Mouse (Mus musculus) erythroid progenitor cell, adult 5-6 weeks (primary cell): Measurements from ENCODE around the gene Itpr1. TPM values are rescaled to one million over a fixed set of nuclear protein-coding genes. Genes with fewer than 3 reads are reported as not detected.

Experiments used
- ATAC-seq: replicated peaks from 2 replicates; pipeline ENCODE4 v1.8.0; 2016; ENCODE audit warnings: moderate number of reproducible peaks, mild to moderate bottlenecking, moderate TSS enrichment, inconsistent platforms; ENCODE audit not compliant: poor library complexity, low FRiP score, severe bottlenecking
- total RNA-seq, 2 experiments: library from RNA; stranded (forward) in 1 of 2; stranded (reverse) in 1 of 2; fragments of 150-400 nt in 1 of 2; fragments of 186-747, 209-891 nt in 1 of 2; gene quantifications; 2 replicates each; pipeline versions ENCODE4 v1.2.3 to v1.2.4; 2015 to 2017; ENCODE audit warnings: low replicate concordance in 2 of 2

Itpr1 gene
- total RNA-seq, 2 experiments from 2014 or later, result 4.6 to 13.0 TPM

- ATAC-seq, result no peak
Measured at GRCm38 (mm10) chr6:108307770-108308169, 94.9 kb downstream of the Itpr1 start.

DNA sequence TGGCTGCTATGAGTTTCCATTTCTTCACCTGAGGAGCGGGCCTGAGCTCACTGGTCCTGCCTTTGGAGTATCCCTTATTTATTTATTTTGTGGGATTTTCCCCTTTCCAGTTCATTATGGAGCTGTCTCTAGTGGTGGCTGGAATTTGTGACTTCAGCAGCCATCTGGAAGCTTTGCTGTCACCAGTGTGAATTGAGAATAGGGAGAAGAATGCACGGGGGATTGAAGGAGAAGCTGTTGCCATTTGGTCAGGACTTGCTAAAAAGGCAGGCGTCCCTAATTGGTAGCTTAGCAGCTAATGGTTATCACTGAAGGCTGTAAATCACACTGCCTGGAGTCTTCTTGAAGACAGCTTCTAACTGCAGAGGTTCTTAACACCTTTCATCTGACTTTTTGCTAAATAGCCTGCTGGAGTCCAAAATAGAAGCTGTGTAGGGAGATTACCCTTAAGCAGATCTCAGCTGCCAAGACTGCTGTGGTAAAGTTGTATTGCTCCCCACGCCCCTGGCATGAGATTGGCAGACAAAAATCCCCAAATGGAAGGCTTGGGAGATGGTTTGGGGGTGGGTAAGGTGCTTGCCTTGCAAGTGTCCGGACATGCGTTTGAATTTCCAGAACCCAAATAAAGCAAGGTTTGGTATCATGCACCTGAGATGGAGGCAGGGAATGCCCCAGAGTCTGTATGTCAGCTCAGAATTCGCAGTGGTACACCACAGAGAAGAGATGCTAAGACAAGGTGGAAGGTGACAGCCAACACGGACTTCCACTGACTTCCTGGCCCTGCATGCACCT lies 96.7 kb downstream of the Itpr1 start:
- ATAC-seq, result no peak

DNA sequence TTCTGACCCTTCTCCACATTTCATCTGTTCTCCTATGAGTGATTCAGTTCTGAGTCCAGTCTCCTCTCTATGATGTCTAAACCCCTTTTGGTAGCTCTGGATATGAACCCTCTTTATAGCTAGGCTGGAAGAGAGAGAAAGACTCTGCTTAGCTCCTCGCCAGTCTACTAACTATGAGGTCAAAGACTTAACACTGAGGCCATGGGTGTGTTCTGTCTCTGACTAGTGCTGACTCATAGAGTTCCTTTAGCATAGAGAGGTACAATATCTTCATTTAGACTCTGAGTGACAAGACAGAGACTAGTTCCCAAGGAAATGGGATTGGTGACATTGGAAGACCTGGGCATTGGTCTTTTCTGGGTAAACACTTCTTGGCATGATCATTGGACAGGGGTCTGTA lies 100.2 kb downstream of the Itpr1 start:
- ATAC-seq, result no peak

DNA sequence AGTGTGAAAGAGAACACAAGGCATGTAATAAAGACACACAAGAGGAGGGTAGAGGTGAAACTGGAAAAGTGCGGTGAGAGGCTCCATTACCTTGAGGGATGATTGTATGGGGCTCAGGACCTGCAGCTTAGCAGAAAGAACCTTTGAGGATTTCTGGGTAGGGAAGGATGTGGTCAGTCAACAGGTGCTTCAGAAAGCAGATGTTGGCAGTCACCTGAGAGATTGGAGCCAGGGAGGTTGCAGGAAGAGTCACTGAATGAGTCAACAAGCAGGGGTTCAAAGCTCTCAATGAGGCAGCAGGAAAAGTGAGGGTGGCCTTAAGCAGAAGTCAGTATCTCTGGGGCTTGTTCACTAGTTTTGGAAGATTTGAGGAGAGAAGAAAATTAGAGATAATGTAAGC lies 101.1 kb downstream of the Itpr1 start:
- ATAC-seq, result no peak

DNA sequence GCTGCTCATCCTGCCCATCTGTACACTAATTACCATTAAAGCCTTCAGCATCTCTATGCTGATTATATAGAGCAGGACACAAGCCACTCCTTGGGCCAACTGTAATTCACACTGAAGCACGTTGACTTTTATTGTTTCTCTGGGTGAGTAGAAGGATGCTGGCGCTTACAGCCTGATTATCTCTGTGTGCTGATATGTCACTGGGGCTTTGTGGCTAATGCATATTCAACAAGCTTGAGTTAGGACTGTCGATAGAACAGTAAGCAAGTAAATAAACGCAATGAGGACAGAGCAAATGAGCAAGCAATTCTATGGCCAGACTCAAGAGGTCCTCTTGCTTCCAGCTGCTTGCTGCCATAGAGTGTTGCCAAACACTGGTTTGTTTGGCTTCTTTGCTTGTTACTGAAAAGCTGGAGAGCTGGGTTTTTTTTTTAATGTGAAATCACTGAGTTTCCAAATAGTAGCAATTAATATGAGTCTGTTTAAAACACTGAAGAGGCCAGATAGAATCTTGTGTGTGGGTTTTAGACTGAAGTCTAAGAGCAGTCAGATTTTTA lies 103.5 kb downstream of the Itpr1 start:
- no peak for ATAC-seq

DNA sequence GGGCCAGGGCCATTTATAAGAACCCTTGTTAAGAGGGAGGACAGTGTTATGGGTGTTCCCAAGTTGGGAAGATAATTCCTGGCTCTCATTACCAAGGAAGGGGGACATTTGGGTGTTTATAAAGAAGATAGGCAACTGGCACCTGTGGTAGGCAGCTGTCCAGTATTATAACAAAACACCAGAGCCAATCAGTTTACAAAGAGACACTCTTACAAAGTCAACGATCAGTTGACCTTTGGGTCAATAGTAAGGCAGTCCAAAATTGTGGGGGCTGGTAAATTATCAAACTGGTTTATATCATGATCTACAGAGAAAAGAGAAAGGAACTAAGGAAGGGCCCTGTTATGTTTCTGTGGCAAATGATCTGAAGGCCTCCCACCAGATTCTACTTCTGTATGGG lies 104.1 kb downstream of the Itpr1 start:
- ATAC-seq, result no peak

DNA sequence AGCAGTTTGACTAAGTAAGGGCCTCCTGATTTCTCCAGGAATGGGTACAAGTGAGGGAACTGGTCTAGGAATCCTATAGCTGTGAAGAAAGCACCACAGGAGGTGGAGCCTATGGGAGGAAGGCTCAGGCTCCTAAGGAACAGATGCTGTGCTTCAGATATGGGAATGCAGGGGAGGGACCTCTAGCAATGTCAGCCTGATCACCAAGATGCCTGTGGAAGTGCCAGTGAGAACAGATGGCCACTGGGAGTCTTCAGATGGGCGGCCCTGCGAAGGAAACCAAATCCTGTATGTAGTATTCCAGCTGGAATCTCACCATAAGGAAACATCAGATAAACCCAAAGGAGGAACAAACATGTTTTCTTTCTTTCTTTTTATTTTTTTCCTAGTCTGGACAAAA lies 108.8 kb downstream of the Itpr1 start:
- no peak for ATAC-seq

- ATAC-seq, result no peak
Measured at GRCm38 (mm10) chr6:108324464-108325025, 111.6 kb downstream of the Itpr1 start.

DNA sequence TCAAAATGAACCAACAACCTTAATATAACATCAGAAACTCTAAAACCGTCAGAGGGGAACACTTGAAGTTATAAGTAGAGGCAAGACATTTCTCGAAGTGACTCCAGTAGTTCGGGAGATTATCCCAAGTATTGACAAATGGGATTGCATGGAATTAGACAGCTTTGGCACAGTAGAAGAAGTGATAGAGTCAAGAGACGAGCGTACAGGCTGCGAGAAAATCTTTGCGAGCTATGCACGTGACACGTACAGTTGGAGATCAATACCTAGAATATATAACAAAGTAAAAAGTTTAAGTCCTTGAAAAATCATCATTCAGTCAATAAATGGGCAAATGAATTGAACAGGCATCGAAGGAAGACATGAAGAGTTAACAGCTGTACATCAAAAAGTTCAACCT lies 112.5 kb downstream of the Itpr1 start:
- no peak for ATAC-seq

- no peak for ATAC-seq
Measured at GRCm38 (mm10) chr6:108325948-108326411, 113.1 kb downstream of the Itpr1 start.

- ATAC-seq, result no peak
Measured at GRCm38 (mm10) chr6:108326751-108327161, 113.9 kb downstream of the Itpr1 start.

- no peak for ATAC-seq
Measured at GRCm38 (mm10) chr6:108327561-108327960, 114.7 kb downstream of the Itpr1 start.

- no peak for ATAC-seq
Measured at GRCm38 (mm10) chr6:108328296-108328695, 115.4 kb downstream of the Itpr1 start.

GRCm38 (mm10) chr6:108330461-108330860 lies 117.6 kb downstream of the Itpr1 start:
- no peak for ATAC-seq

- ATAC-seq, result no peak
Measured at GRCm38 (mm10) chr6:108331268-108331667, 118.4 kb downstream of the Itpr1 start.

DNA sequence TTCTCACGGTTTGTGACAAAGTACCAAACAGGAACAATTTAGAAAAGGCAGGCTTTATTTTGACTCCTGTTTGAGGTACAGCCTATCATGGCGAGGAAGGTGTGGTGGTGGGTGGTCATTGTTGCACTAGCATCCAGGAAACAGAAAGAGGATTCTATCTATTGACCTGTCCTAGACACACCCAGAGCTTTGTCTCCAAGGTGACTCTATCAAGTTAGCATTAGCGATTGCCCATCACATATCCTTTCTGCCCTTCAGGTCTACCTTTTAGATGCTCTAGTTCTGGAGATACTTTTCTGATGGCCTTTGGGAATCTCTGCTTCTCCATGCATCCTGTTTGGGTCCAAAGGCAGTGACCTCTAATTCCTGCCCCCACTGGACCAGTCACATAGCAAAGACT lies 121.2 kb downstream of the Itpr1 start:
- ATAC-seq, result no peak

GRCm38 (mm10) chr6:108335202-108335823 lies 122.4 kb downstream of the Itpr1 start:
- ATAC-seq, result no peak

DNA sequence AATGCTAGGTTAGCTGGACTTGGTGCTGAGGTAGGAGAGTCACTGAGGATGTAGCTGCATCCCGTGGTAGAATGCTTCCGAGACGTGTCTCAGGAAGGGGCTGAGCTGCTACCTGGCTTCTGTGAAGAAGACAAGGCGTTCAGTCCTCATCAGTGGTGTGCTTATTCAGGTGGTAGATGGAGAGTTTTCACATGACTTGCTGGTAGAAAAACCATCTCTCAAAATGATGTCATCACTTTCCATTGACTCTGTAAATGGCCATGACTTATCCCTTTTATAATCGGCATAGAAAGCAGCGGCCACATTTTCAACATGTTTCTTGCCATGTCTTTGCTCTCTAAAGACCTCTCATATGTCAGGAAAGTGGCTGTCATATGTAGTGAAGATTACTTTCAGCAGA lies 123.6 kb downstream of the Itpr1 start:
- ATAC-seq, result no peak

- ATAC-seq, result no peak
Measured at GRCm38 (mm10) chr6:108337289-108337688, 124.4 kb downstream of the Itpr1 start.

- no peak for ATAC-seq
Measured at GRCm38 (mm10) chr6:108338362-108338761, 125.5 kb downstream of the Itpr1 start.

DNA sequence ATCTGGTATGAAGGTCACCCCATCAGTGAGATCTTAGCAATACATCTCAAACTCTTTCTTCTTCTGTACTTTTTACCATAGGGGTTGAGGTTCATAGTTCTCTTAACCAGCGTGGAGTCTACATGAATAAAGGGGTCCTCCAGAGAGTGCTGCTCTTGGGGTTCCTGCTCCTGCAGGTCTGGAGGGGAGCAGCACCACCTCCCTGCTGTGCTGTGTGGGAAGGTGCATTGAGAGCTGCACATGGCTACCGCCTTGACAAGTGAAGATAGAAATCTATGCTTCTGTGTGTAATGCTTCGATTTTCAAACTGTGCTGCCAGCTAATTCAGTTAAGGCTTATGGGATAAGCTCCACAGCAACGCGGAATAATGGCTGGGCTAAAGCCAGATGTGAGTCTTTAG lies 130.1 kb downstream of the Itpr1 start:
- no peak for ATAC-seq
